Mouse (Mus musculus) ES-Bruce4 (cell line): ENCODE measurements around the gene Snx7.

Experiments
- CTCF ChIP-seq: IDR thresholded peaks from one replicate; pipeline ENCODE4 v1.8.1; 2011; ENCODE audit warnings: low read depth, low read length
- EP300 ChIP-seq: IDR thresholded peaks from 2 replicates; pipeline ENCODE4 v1.6.1; 2011; ENCODE audit warnings: low read depth, low read length; ENCODE audit not compliant: insufficient read depth

- no peak for TF ChIP-seq EP300
- no peak for TF ChIP-seq CTCF
Measured at GRCm38 (mm10) chr3:117817635-117818034, 51.1 kb downstream of the Snx7 start.
